Mouse (Mus musculus): ENCODE measurements around the gene Sh3d19. TPM values are rescaled to one million over a fixed set of nuclear protein-coding genes. Genes with fewer than 3 reads are reported as not detected.

The Sh3d19 gene
- polyA plus RNA-seq, 1 experiment from 2014 or later: 4.7 TPM

Other genes starting within 250 kb of the Sh3d19 start
- gene Fam160a1, start 153.8 kb upstream of the Sh3d19 start, polyA plus RNA-seq (2015; fragmentation: Nextera tagmentation; extraction: Ambion mirVana): 0.13 and 0.21 TPM in 2 replicates
- gene Glt28d2, start 83.6 kb upstream of the Sh3d19 start, polyA plus RNA-seq (2015; fragmentation: Nextera tagmentation; extraction: Ambion mirVana): 0.08 and 0.11 TPM in 2 replicates
- 0.48 and 0.55 TPM in 2 replicates for gene Gm37240, start 83.6 kb upstream of the Sh3d19 start, polyA plus RNA-seq (2015; fragmentation: Nextera tagmentation; extraction: Ambion mirVana)
- gene Prss48, start 31.4 kb downstream of the Sh3d19 start, polyA plus RNA-seq (2015; fragmentation: Nextera tagmentation; extraction: Ambion mirVana): not detected in 2 replicates
- 840 and 952 TPM in 2 replicates for gene Rps3a1, start 171.6 kb downstream of the Sh3d19 start, polyA plus RNA-seq (2015; fragmentation: Nextera tagmentation; extraction: Ambion mirVana)

Data from forebrain, embryonic 13.5 days (tissue).